Mouse (Mus musculus): ENCODE data around the gene Olfr980.
"Not testable (repeated sequence)": the region's sequence is repeated elsewhere in the genome, so short reads cannot be mapped to it uniquely, and the experiment has no call there.

Olfr980 gene

DNA sequence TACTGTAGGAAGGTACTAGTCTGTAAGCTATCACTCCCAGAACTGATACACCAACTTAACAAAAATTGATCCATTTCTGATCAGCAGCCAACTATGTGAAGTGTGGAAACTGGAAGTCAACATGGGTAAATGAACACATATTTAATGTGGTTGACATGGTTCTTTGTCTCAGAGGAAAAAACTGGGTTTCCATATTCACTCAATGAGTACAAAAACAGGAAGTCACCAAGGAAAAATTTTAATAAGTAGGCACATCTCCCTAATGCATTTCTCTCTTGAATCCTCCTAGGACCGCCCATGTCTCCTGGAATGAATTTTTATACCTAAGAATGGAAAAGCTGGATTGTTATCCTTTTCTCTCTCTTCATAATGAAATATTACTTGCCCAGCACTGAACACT is at the start of gene Olfr980:
Gene Olfr980, minus strand, starts transcription at position 101 of the 400 bp plus-strand sequence.
- DNase-seq, result no peak

DNA sequence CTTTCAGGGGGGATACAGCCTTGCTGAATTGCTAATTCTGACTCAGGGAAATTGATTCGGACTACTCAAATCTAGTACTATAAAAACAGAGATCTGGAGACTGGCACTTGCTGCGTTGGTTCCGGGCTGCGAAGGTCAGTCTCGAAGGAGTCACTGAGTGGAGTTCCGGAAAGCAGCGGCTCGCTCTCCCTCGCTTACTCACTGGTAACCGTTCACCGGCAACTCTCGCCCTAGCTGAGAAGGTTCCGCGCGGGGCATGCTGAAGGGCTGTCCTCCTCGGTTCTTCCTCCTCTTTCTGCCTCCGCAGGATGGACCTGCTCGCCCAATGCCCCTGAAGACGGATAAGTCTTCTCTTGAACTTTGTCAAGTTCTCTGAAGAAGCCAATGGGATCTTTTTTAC is 40.8 kb upstream of the Olfr980 start:
- DNase-seq, result no peak

DNA sequence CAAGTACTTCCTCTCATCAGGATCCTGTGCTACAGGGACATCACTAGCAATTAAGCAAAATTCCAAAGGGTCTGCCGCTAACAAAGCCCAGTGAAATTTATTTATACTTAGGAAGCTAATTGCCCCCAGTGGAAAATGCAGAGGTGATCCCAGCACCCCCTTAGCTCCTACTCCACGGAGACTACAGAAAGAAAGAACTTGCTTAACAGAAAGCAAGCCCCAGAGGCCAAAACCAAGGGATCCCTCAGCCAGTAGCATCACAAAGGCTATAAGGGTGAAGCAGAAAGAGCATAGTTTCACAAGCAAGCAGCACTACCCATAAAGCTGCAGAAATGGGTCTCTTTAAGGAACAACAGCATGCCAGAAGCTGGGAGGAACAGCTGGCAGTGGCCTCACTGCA is 11.8 kb upstream of the Olfr980 start, which contains the start of gene Olfr981:
Gene Olfr981, plus strand, starts transcription at position 301 of the 400 bp plus-strand sequence.
- no peak for DNase-seq

DNA sequence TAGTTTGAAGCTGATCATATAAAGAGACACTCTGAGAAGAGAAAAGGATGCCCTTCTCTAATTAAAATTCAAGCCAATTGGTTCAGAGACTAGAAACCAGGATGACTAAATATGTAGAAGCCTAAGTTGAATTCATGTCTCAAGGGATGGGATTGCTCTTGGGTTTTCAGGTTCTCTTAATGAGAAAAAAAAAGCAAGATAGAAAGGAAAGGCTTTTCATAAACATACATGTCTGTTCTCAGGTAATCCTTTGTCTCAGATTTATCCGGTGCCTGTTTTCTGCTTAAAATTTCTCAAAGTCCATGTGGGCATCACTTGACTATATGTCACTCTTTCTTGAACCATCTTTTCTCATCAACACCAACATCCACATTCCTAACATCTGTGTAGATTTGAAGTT is 6.0 kb downstream of the Olfr980 start, which contains the start of gene Olfr979:
Gene Olfr979, minus strand, starts transcription at position 101 of the 400 bp plus-strand sequence.
- no peak for DNase-seq

DNA sequence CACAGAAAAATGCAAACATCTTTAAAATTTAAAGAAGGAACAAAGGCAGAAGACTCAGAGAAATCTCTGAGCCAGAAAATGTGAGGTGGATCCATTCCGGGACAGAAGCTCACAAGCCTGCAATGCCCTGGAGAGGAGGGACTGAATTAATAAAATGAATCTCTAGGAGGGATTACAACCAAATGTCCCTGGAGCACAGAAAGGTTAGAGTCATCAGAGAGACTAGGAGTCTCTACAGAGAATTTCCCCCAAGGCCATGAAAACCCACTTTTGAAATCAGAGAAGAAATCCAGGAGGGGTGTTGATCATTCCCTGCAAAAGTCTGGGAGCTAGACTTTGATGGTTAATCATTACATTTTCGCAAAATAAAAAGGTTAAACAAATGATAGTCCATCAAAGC is 17.6 kb downstream of the Olfr980 start, which contains the start of gene Olfr978:
Gene Olfr978, plus strand, starts transcription at position 301 of the 400 bp plus-strand sequence.
- no peak for DNase-seq

GRCm38 (mm10) chr9:39976581-39977145 is 32.7 kb downstream of the Olfr980 start:
- DNase-seq, result not testable (repeated sequence)

DNA sequence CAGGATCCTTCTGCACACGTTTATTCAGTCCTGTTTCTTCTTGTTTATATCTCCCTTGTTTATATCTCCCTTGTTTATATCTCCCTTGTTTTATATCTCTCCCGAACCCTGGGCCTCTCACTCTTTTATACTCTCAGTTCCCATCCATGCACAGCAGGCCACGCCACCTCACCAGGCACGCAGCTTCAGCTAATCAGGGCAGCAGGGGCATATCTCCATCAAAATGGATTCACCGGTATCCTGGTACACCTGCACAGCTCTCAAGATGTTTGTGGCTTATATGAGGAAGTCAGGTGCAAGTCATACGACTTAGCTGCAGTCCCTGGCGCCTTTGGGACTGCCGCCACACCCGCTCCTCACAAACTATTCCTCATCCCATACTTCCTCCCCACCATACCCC is 48.3 kb downstream of the Olfr980 start, which contains the start of gene Olfr976:
Gene Olfr976, minus strand, starts transcription at position 101 of the 400 bp plus-strand sequence.
- not testable (repeated sequence) for DNase-seq
